Mouse (Mus musculus): Measurements from ENCODE around the gene Ryr2.

- TF ChIP-seq CTCF (IDR thresholded peaks at IDR 0.05; ENCODE audit: low read depth) = no peak
- TF ChIP-seq EP300 (IDR thresholded peaks at IDR 0.05; ENCODE audit: low read depth) = no peak
Measured at GRCm38 (mm10) chr13:12129121-12129520, 22.4 kb upstream of the Ryr2 start.

All from liver, embryonic 14.5 days (tissue).